Mouse (Mus musculus) testis, adult 2 months (tissue): Measurements from ENCODE around the gene Smyd2.

Source experiments
- CTCF ChIP-seq: fragments of 200-500 bp; IDR thresholded peaks from 2 replicates; pipeline ENCODE4 v1.5.1; 2012; ENCODE audit warnings: low read depth, mild to moderate bottlenecking, inconsistent platforms, low read length, moderate library complexity; ENCODE audit not compliant: control insufficient read depth, insufficient read depth, insufficient replicate concordance
- POLR2A ChIP-seq: fragments of 200-500 bp; IDR thresholded peaks from 2 replicates; pipeline ENCODE4 v1.6.1; 2012; ENCODE audit warnings: low read depth, mild to moderate bottlenecking, inconsistent platforms, low read length, moderate library complexity; ENCODE audit not compliant: control insufficient read depth

DNA sequence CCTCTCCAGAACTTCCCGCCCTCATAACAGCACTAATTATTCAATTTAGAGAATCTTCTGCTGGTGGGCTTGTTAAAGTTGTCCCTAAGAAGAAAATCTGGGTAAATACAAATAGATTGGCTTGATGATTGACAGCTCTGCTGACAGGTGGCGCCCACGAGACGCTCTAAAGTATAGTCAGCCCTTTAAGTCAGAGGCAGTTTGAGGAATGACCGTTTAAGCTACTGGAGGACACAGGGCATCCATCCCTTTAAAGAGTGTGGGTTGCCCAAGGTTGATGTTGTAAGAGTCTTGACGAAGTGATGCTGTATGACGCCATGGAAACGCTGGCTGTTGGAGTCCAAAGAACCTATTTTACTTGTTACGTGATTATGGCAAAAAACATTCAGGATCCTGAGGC, 57.9 kb downstream of the Smyd2 start:
- TF ChIP-seq POLR2A: no peak
- no peak for TF ChIP-seq CTCF
